Mouse (Mus musculus) thymus, postnatal 4 days (tissue): Measurements from ENCODE around the gene Fgfr2.

ENCODE experiments used
- DNase-seq: peaks from one replicate; pipeline ENCODE4 v3.0.0; 2021

Fgfr2 gene

GRCm38 (mm10) chr7:130590081-130590828 is 2532.9 kb downstream of the Fgfr2 start:
- DNase-seq = no peak

DNA sequence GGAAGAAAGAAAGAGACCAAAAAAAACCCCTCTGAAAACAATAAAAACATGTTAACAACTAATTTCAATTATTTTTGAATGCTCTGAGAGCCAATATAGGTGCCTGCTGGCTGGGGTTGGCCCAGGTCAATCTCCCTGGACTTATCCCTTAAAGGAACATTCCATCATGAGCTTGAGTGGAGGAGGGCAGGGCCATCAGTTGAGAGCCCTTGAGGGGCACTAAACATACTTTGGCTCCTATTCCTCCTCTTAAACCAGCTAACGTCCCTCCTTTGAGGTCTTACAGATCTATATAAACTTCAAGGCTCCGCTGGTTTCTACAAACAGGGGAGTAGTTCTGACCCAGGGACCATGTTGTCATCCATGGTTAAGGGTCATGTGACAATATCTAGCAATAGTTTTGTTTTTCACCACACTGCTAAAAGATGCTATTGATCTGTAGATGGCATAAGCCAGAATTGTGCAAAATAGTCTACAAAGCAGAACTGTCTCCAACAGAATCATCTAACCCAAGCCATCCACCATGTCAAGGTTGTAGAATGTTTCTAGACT is 2536.6 kb downstream of the Fgfr2 start:
- DNase-seq = no peak

GRCm38 (mm10) chr7:130578607-130579006 is 2544.5 kb downstream of the Fgfr2 start:
- DNase-seq = no peak

DNA sequence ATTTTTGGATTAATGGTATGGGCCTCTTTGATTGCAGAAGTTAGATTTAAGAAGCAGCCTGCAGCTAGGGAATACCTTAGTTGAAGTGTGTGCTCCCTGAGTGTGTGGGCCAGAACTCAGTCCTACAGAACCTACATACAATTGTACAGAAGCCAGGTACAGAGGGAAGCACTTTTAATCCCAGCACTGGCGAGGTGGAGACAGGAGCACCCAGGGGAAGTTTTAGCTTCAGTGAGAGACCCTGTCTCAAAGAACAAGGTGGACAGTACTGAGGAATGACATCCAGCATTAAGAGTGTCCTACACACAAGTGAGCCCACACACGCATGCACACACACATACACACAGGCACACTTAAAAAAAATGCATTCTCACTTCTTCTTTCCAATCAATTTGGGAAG is 2545.1 kb downstream of the Fgfr2 start:
- DNase-seq = no peak

- no peak for DNase-seq
Observed at GRCm38 (mm10) chr7:130577388-130578003, 2545.7 kb downstream of the Fgfr2 start, which contains the start of gene Tacc2. Gene Tacc2, plus strand, starts transcription at chr7:130577438.

DNA sequence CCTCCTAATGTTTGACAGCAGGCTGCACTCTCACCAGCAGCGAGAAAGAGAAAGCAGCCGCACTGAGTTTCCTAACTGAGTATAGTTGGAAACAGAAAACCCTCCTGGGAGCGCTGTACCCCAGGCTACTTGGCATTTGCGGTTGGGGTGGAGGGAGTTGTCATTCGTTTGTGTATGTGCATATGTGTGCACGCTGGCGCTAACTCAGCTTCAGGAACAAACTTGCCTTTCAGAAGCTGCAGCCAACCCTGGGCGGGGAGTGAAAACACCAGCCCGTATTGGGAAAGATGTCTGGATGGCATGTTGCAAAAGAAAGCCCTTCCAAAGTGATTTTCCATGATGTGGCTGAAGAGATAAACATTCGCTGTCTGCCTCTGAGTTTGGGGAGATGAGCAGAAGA is 2546.2 kb downstream of the Fgfr2 start:
- DNase-seq = no peak

DNA sequence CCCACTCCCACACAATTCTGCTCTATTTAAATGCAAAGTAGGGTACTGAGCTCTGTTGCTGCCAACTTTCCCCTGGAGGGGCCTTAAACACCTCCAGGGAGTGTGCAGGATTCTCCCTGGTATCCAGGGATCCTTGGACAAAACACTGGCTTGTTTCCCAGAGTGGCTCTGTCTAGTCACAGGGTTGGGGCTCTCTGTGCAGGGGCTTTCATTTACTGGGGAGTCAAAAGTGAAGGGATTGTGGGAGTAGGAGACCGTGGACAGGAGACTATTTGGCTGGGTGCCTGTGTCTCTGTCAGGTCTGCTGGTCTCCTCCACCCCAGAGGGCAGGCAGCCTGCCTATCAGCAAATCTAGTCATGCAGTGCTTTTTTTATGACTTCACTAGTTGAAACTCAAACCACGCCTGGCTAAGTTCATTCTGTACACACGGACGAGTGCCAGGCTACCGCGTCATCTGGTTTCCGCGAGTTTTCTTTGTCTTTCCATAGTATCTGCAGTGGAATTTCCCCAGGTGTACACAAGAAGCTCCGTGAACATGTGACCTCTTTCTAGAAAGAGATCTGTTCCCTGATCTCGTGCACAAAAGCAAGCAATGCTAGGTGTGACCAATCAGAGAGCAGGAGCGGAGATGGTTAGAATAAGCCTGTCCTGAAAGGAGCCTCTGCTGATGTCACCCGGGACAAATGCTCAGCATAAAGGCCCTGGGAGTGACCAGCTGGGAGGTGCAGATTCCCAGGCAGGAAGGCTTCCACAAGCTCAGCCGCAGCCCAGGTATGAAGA is 2548.7 kb downstream of the Fgfr2 start:
- DNase-seq = no peak

DNA sequence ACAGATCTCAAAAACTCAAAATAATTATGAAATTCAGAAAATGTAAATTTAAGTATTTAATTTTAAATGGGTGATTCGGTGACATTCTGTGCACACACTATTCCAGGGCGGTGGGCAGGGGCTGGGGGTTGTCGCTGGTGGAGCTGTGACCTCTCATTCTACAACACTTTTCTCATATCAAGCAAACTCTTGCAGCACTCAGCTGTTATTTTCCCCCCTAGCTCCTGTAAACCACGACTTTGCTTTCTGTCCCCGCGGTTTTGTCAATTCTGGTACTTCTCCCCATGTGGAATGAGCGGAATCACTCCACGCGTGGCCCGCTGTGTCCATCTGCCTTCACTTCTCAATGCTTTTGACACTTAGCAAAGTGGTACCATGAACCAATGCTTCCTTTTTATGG is 2549.4 kb downstream of the Fgfr2 start:
- no peak for DNase-seq

- no peak for DNase-seq
Observed at GRCm38 (mm10) chr7:130572821-130573220, 2550.3 kb downstream of the Fgfr2 start, which contains the start of gene Nsmce4a. Gene Nsmce4a, minus strand, starts transcription at chr7:130573118.

DNA sequence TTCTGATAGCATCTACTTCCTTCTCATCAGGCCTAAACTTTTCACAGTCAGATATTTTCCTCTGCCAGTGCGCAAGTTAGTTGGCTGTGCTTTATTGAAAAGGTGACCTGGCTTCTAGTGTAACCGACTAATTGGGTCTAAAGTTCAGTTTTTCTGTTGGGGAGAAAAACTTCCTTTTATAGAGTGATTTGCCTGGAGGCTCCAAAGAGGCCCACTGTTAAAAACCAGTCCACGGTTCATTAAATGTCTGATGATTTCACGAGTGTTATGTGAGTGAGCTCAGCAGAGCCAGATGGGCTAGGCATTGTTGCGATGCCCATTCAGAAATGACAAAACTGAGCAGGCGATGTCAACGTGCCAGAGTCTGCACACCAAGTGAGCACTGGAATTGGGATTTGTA is 2552.7 kb downstream of the Fgfr2 start:
- DNase-seq = no peak

GRCm38 (mm10) chr7:130568783-130569436 is 2554.2 kb downstream of the Fgfr2 start:
- DNase-seq = no peak

GRCm38 (mm10) chr7:130564596-130564995 is 2558.6 kb downstream of the Fgfr2 start:
- no peak for DNase-seq

DNA sequence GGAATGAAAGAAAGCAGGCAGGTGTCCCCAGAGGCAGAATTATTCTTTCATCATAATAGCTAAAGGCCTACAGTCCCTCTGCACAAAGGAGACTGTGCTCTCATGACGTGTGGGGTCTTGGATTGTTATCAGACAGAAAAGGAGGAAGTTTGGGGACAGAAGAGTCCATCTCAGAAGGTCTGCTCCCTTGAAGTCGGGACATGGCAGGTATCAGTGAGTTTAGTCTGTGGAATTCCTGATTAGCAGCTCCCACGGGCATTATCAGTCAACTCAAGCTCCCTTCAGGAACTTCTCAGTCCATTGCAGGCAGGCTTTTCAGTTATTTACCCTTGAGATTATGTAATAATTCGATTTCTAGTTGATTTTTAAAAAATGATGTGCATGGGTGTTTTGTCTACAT is 2559.3 kb downstream of the Fgfr2 start:
- no peak for DNase-seq

- no peak for DNase-seq
Observed at GRCm38 (mm10) chr7:130563276-130563675, 2559.9 kb downstream of the Fgfr2 start.

- no peak for DNase-seq
Observed at GRCm38 (mm10) chr7:130560933-130561332, 2562.2 kb downstream of the Fgfr2 start.

DNA sequence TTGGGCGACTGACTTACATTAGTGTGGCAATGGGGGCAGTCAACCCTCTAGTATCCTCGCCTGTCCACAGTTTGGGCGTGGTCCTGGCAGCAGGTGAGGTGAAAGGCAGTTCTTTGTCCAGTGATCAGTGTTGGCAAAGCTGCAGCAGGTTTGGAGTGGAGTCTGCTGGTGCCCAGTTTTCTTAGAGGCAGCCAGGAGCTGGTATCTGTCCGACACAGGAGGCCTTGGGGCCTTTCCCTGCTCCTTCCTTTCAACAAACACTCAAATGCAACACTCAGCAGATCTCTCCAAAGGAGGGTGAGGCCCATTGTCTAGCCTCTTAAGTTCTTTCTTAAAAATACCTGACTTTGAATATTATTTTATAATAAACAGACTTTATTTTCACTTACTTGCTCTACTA is 2564.6 kb downstream of the Fgfr2 start:
- no peak for DNase-seq

GRCm38 (mm10) chr7:130555597-130555996 is 2567.6 kb downstream of the Fgfr2 start:
- no peak for DNase-seq

- no peak for DNase-seq
Observed at GRCm38 (mm10) chr7:130553321-130553720, 2569.8 kb downstream of the Fgfr2 start.

DNA sequence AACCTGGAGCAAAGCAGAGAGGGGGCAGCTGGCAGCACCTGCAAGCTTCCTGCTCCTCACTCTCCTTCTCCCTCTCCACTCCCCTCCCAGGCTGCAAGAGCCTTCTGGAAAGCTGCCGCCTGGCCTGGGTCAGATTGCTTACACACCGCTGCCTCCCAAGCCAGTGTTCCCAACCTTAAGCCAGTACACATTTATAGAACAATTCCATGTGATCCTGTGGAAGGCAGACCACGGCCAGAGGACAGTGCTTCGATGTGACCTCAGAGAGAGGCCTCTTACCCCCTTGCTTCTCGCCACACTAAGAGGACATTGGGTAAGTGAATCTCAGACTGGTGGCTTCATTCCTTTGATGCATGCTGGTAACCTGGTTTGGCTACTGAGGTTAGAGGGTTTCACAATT is 2570.4 kb downstream of the Fgfr2 start:
- DNase-seq = no peak

- DNase-seq = no peak
Observed at GRCm38 (mm10) chr7:130547635-130548175, 2575.4 kb downstream of the Fgfr2 start.

DNA sequence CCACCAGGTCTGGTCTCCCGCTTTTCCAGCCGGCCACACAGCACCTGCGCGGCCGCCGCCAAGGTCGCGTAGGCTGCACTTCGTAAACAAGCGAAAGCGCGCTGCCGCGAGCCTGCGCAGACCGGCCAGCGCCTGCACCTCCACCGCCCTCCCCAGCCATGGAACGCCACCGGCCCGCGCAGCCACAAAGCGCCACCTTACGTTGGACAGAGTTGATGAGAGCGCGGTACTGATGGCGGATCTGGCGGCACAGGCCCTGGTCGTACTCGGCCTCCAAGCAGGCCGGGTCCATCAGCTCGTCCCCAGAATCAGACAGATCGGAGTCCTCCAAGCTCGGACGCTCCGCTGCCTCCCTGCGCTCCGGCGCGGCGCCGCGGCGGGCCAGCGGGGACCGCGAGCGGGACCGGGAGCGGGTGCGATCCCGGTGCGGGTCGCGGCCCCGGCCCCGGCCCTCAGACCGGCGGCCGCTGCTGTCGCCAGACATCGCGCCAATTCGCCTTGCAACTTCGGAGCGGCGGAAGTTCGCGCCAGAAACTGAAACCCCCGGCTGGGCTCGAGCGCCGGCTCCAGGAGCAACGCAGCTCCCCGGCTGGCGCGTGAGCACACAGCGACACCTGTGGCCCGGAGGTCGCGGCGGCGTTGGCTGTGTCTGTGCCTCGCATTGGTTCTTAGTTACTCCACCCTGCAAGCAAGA is 2576.2 kb downstream of the Fgfr2 start:
- peak; percentile 96 for DNase-seq

- no peak for DNase-seq
Observed at GRCm38 (mm10) chr7:130546421-130546790, 2576.7 kb downstream of the Fgfr2 start.
